In the genomic region with DNA sequence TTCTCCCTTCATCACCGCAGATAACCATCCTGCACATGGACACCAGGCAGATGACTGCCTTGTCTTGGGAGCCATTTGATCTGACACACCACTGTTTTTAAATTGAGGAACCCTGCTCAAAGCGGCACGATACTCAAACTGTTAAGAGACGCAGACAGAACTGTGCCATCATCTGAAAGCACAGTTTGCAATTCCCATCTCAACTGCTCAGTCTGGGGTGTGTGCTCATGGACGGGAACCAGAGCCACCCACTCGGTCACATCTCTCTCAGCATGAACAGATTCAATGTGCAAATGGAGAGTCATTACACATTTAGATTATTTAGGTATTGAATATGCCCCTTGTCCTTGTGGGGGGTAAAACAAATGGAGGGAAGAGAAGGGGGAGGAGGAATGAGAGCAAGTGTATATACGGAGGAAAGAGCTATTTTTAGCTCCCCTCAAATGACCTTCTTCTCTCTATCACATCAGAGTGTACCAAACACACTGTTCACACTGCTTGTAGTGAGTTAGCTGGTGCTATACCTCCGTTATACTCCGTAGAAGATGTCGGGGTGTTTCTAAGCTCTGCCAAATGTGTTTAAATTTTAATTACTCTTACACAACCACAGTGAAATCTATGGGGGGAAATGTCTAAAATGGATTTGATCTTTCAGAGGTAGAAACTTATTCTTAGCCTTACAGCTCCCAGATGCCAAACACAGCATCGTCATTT, we compare ENCODE assay signal across 25 mouse cellular contexts.
DNase-seq lines count a peak whose midpoint lies in the region; ATAC-seq and TF ChIP-seq lines count a peak whose summit lies in the region.
"Had no signal": no experiment of that assay in that cellular context is flagged by ENCODE, and none has a peak within 500 bp of the region (broad histone marks: within the 10 kb centered on the region; RNA-seq: fewer than 3 reads in every experiment).

No protein-coding gene starts in this region.

- WGBS in liver, embryonic 11.5 days = 79% methylated on average over 11 of the region's 11 CpGs

- no peak for ATAC-seq in liver, embryonic 11.5 days (replicated peaks; ENCODE audit: low FRiP score)
- ATAC-seq: hindbrain, embryonic 16.5 days; intestine, embryonic 15.5 days; Patski had no signal

- no peak for TF ChIP-seq CTCF in left cerebral cortex, adult 2 months (IDR thresholded peaks at IDR 0.05)

- H3K27me3 ChIP-seq in liver, embryonic 11.5 days (replicated peaks; ENCODE audit: control insufficient read depth, insufficient read depth, low read length) = no peaks in the 10 kb centered on the region
- H3K27me3 ChIP-seq: forebrain, embryonic 12.5 days; intestine, embryonic 15.5 days; midbrain, embryonic 12.5 days had no signal

- no peaks in the 10 kb centered on the region for H3K9me3 ChIP-seq in liver, embryonic 11.5 days (ENCODE audit: control insufficient read depth, low read length)
- H3K9me3 ChIP-seq: embryonic facial prominence, embryonic 13.5 days; forebrain, embryonic 12.5 days; hindbrain, embryonic 10.5 days; intestine, embryonic 15.5 days; midbrain, embryonic 12.5 days had no signal

- no peaks in the 10 kb centered on the region for H3K4me1 ChIP-seq in liver, embryonic 11.5 days (replicated peaks; ENCODE audit: control insufficient read depth, insufficient read depth, low read length)
- H3K4me1 ChIP-seq: intestine, embryonic 15.5 days had no signal

- H3K27ac ChIP-seq in left cerebral cortex, adult 2 months = peak overlapping the region; percentile 13; the same call in 1 of the 2 replicates
- no peak overlapping the region for H3K27ac ChIP-seq in liver, embryonic 11.5 days (ENCODE audit: low read depth, low read length)
- H3K27ac ChIP-seq: embryonic facial prominence, embryonic 13.5 days; forebrain, embryonic 12.5 days; hindbrain, embryonic 10.5 days; intestine, embryonic 15.5 days; liver, embryonic 14.5 days; midbrain, embryonic 12.5 days; stomach, postnatal 0 days had no signal

- H3K36me3 ChIP-seq in liver, embryonic 11.5 days (ENCODE audit: control insufficient read depth, insufficient read depth, low read length) = no peaks in the 10 kb centered on the region
- H3K36me3 ChIP-seq: embryonic facial prominence, embryonic 13.5 days; forebrain, embryonic 12.5 days; hindbrain, embryonic 10.5 days; intestine, embryonic 15.5 days; midbrain, embryonic 12.5 days had no signal

- no peak overlapping the region for H3K4me2 ChIP-seq in liver, embryonic 11.5 days
- H3K4me2 ChIP-seq: embryonic facial prominence, embryonic 13.5 days; forebrain, embryonic 12.5 days; heart, embryonic 11.5 days; intestine, embryonic 15.5 days; lung, embryonic 14.5 days; midbrain, embryonic 12.5 days had no signal

- DNase-seq in cerebellum, postnatal 14 days = peak; percentile 17 to 46
- no peak for DNase-seq in cerebellum, adult 11 months
- DNase-seq in left cerebral cortex, adult 2 months (ENCODE audit: extremely low spot score in 1 of 2, low spot score in 2 of 2) = peak in 1 of 2 experiments; percentile 22
- no peak for DNase-seq in left cerebral cortex, postnatal 10 days (ENCODE audit: extremely low spot score in 1 of 2, low spot score in 2 of 2)
- DNase-seq in right cerebral cortex, postnatal 25 days = peak; percentile 18
- DNase-seq in right cerebral cortex, adult 2 months (ENCODE audit: low spot score in 2 of 2) = no peak
- DNase-seq in liver, embryonic 11.5 days (ENCODE audit: low spot score) = no peak
- DNase-seq: adrenal gland, adult 2 months; embryo, embryonic 11 days; gastrocnemius, postnatal 10 days; heart, postnatal 10 days; kidney, adult 9 months; kidney, postnatal 14 days; lung, embryonic 14.5 days had no signal

- no peak overlapping the region for H3K4me3 ChIP-seq in left cerebral cortex, adult 2 months
- H3K4me3 ChIP-seq in liver, embryonic 11.5 days (ENCODE audit: low read depth, low read length) = no peak overlapping the region
- H3K4me3 ChIP-seq: embryonic facial prominence, embryonic 13.5 days; erythroblast, embryonic 14.5 days; forebrain, embryonic 12.5 days; hindbrain, embryonic 10.5 days; intestine, embryonic 15.5 days; midbrain, embryonic 12.5 days had no signal

- no peak overlapping the region for H3K9ac ChIP-seq in liver, embryonic 11.5 days (ENCODE audit: low read depth, low read length)
- H3K9ac ChIP-seq: embryonic facial prominence, embryonic 13.5 days; forebrain, embryonic 12.5 days; intestine, embryonic 15.5 days; liver, embryonic 14.5 days; lung, embryonic 14.5 days; midbrain, embryonic 12.5 days had no signal

- intact Hi-C loops in left cerebral cortex, adult 2 months (cut with DNase I) = loop anchor here (10.0 kb wide), 1 partner anchor 205 kb away; a partner anchor contains a TSS
- intact Hi-C loops in left cerebral cortex, postnatal 10 days (cut with DNase I) = no loop called here

Comparison
In these comparisons a context has a peak if more than half of its experiments do, and no peak if none do; other contexts are left out.
1. DNase-seq: peak in cerebellum, postnatal 14 days (2 of 2) and right cerebral cortex, postnatal 25 days (single experiment); none in cerebellum, adult 11 months (single experiment), left cerebral cortex, postnatal 10 days (0 of 2), right cerebral cortex, adult 2 months (0 of 2) and liver, embryonic 11.5 days (single experiment).